Mouse (Mus musculus): ENCODE measurements around the gene Gm3233. TPM values are rescaled to one million over a fixed set of nuclear protein-coding genes. Genes with fewer than 3 reads are reported as not detected.
"Not testable (repeated sequence)": the region's sequence is repeated elsewhere in the genome, so short reads cannot be mapped to it uniquely, and the experiment has no call there.

Gene Gm3233
- not detected in 2 replicates for polyA plus RNA-seq (2012; rRNA removed)

- H3K27me3 ChIP-seq (ENCODE audit: control insufficient read depth, insufficient read depth, low read length); DNase-seq; H3K36me3 ChIP-seq (ENCODE audit: control insufficient read depth, insufficient read depth, low read length); H3K4me1 ChIP-seq (replicated peaks; ENCODE audit: control insufficient read depth, insufficient read depth, low read length); H3K27ac ChIP-seq (ENCODE audit: control insufficient read depth, insufficient read depth, low read length); H3K4me3 ChIP-seq (ENCODE audit: control insufficient read depth, insufficient read depth, low read length): not testable (repeated sequence)
- 86% methylated on average over 1 of the region's 1 CpGs for whole genome bisulfite sequencing
Measured at GRCm38 (mm10) chr10:77759582-77759981, at the start of gene Gm3233. TSS of gene Gm3233 (minus strand) at chr10:77759682.

- TF ChIP-seq POLR2A (IDR thresholded peaks at IDR 0.05; ENCODE audit: control insufficient read depth, extremely low read depth, insufficient read depth, low read length, poor library complexity) (no peak), CTCF (IDR thresholded peaks at IDR 0.05; ENCODE audit: borderline replicate concordance, control insufficient read depth, extremely low read depth, insufficient read depth, low read length, poor library complexity) (no peak)
- Histone ChIP-seq H3K4me3 (ENCODE audit: control insufficient read depth, insufficient read depth, low read length) (no peak overlapping the region), H3K27me3 (ENCODE audit: control insufficient read depth, insufficient read depth, low read length) (no peaks in the 10 kb centered on the region), H3K27ac (ENCODE audit: control insufficient read depth, insufficient read depth, low read length) (no peak overlapping the region), H3K36me3 (ENCODE audit: control insufficient read depth, insufficient read depth, low read length) (no peaks in the 10 kb centered on the region), H3K4me1 (replicated peaks; ENCODE audit: control insufficient read depth, insufficient read depth, low read length) (no peaks in the 10 kb centered on the region)
- WGBS = 74% methylated on average over 3 of the region's 3 CpGs
- DNase-seq = no peak
Measured at GRCm38 (mm10) chr10:77804095-77804494, 44.6 kb upstream of the Gm3233 start.

GRCm38 (mm10) chr10:77798921-77799508 is 39.5 kb upstream of the Gm3233 start, which contains the start of gene Gm19668:
TSS of gene Gm19668 (minus strand) at chr10:77799133.
- no peak for TF ChIP-seq CTCF (IDR thresholded peaks at IDR 0.05; ENCODE audit: borderline replicate concordance, control insufficient read depth, extremely low read depth, insufficient read depth, low read length, poor library complexity)
- no peak for TF ChIP-seq POLR2A (IDR thresholded peaks at IDR 0.05; ENCODE audit: control insufficient read depth, extremely low read depth, insufficient read depth, low read length, poor library complexity)
- WGBS = 85% methylated on average over 8 of the region's 8 CpGs
- no peak within 1 kb of the TSS for H3K4me3 ChIP-seq (ENCODE audit: control insufficient read depth, insufficient read depth, low read length)
- no peaks in the 10 kb centered on the region for H3K27me3 ChIP-seq (ENCODE audit: control insufficient read depth, insufficient read depth, low read length)
- DNase-seq = no peak
- H3K27ac ChIP-seq (ENCODE audit: control insufficient read depth, insufficient read depth, low read length) = no peak within 1 kb of the TSS
- no peaks in the 10 kb centered on the region for H3K4me1 ChIP-seq (replicated peaks; ENCODE audit: control insufficient read depth, insufficient read depth, low read length)
- no peaks in the 10 kb centered on the region for H3K36me3 ChIP-seq (ENCODE audit: control insufficient read depth, insufficient read depth, low read length)

- H3K36me3 ChIP-seq (ENCODE audit: control insufficient read depth, insufficient read depth, low read length); H3K4me3 ChIP-seq (ENCODE audit: control insufficient read depth, insufficient read depth, low read length); DNase-seq: not testable (repeated sequence)
Measured at GRCm38 (mm10) chr10:77798164-77798920, 38.9 kb upstream of the Gm3233 start.

GRCm38 (mm10) chr10:77797677-77798076 is 38.2 kb upstream of the Gm3233 start:
- Histone ChIP-seq H3K36me3 (ENCODE audit: control insufficient read depth, insufficient read depth, low read length) (no peaks in the 10 kb centered on the region), H3K4me3 (ENCODE audit: control insufficient read depth, insufficient read depth, low read length) (no peak overlapping the region), H3K27me3 (ENCODE audit: control insufficient read depth, insufficient read depth, low read length) (no peaks in the 10 kb centered on the region), H3K4me1 (replicated peaks; ENCODE audit: control insufficient read depth, insufficient read depth, low read length) (no peaks in the 10 kb centered on the region), H3K27ac (ENCODE audit: control insufficient read depth, insufficient read depth, low read length) (no peak overlapping the region)
- TF ChIP-seq CTCF (IDR thresholded peaks at IDR 0.05; ENCODE audit: borderline replicate concordance, control insufficient read depth, extremely low read depth, insufficient read depth, low read length, poor library complexity) (no peak), POLR2A (IDR thresholded peaks at IDR 0.05; ENCODE audit: control insufficient read depth, extremely low read depth, insufficient read depth, low read length, poor library complexity) (no peak)
- WGBS = 58% methylated on average over 3 of the region's 3 CpGs
- DNase-seq = no peak

More at GRCm38 (mm10) chr10:77798164-77798920, 38.9 kb upstream of the Gm3233 start:
- not testable (repeated sequence) for H3K4me1 ChIP-seq (replicated peaks; ENCODE audit: control insufficient read depth, insufficient read depth, low read length); H3K27me3 ChIP-seq (ENCODE audit: control insufficient read depth, insufficient read depth, low read length); H3K27ac ChIP-seq (ENCODE audit: control insufficient read depth, insufficient read depth, low read length)
- WGBS = 54% methylated on average over 3 of the region's 3 CpGs

- Histone ChIP-seq H3K27ac (ENCODE audit: control insufficient read depth, insufficient read depth, low read length) (no peak within 1 kb of the TSS), H3K4me3 (ENCODE audit: control insufficient read depth, insufficient read depth, low read length) (no peak within 1 kb of the TSS), H3K4me1 (replicated peaks; ENCODE audit: control insufficient read depth, insufficient read depth, low read length) (no peaks in the 10 kb centered on the region), H3K36me3 (ENCODE audit: control insufficient read depth, insufficient read depth, low read length) (no peaks in the 10 kb centered on the region), H3K27me3 (ENCODE audit: control insufficient read depth, insufficient read depth, low read length) (no peaks in the 10 kb centered on the region)
- DNase-seq = no peak
- no peak for TF ChIP-seq CTCF (IDR thresholded peaks at IDR 0.05; ENCODE audit: borderline replicate concordance, control insufficient read depth, extremely low read depth, insufficient read depth, low read length, poor library complexity)
- no peak for TF ChIP-seq POLR2A (IDR thresholded peaks at IDR 0.05; ENCODE audit: control insufficient read depth, extremely low read depth, insufficient read depth, low read length, poor library complexity)
- 56% methylated on average over 2 of the region's 2 CpGs for WGBS
Measured at GRCm38 (mm10) chr10:77794976-77795375, 35.5 kb upstream of the Gm3233 start, which contains the start of gene Gm9639. TSS of gene Gm9639 (minus strand) at chr10:77795076.

GRCm38 (mm10) chr10:77788621-77789020 is 29.1 kb upstream of the Gm3233 start:
- no peaks in the 10 kb centered on the region for H3K36me3 ChIP-seq (ENCODE audit: control insufficient read depth, insufficient read depth, low read length)
- 85% methylated on average over 2 of the region's 2 CpGs for WGBS

GRCm38 (mm10) chr10:77787876-77788275 is 28.4 kb upstream of the Gm3233 start, which contains the start of gene Gm7137:
TSS of gene Gm7137 (minus strand) at chr10:77788200.
- not testable (repeated sequence) for H3K36me3 ChIP-seq (ENCODE audit: control insufficient read depth, insufficient read depth, low read length); H3K27me3 ChIP-seq (ENCODE audit: control insufficient read depth, insufficient read depth, low read length); H3K4me1 ChIP-seq (replicated peaks; ENCODE audit: control insufficient read depth, insufficient read depth, low read length); DNase-seq; H3K27ac ChIP-seq (ENCODE audit: control insufficient read depth, insufficient read depth, low read length); H3K4me3 ChIP-seq (ENCODE audit: control insufficient read depth, insufficient read depth, low read length)
- WGBS = 92% methylated on average over 1 of the region's 1 CpGs

More at GRCm38 (mm10) chr10:77788621-77789020, 29.1 kb upstream of the Gm3233 start:
- Histone ChIP-seq H3K27ac (ENCODE audit: control insufficient read depth, insufficient read depth, low read length) (no peak overlapping the region), H3K27me3 (ENCODE audit: control insufficient read depth, insufficient read depth, low read length) (no peaks in the 10 kb centered on the region), H3K4me1 (replicated peaks; ENCODE audit: control insufficient read depth, insufficient read depth, low read length) (no peaks in the 10 kb centered on the region), H3K4me3 (ENCODE audit: control insufficient read depth, insufficient read depth, low read length) (no peak overlapping the region)
- no peak for DNase-seq
- no peak for TF ChIP-seq CTCF (IDR thresholded peaks at IDR 0.05; ENCODE audit: borderline replicate concordance, control insufficient read depth, extremely low read depth, insufficient read depth, low read length, poor library complexity)
- TF ChIP-seq POLR2A (IDR thresholded peaks at IDR 0.05; ENCODE audit: control insufficient read depth, extremely low read depth, insufficient read depth, low read length, poor library complexity) = no peak

- H3K4me1 ChIP-seq (replicated peaks; ENCODE audit: control insufficient read depth, insufficient read depth, low read length); H3K27me3 ChIP-seq (ENCODE audit: control insufficient read depth, insufficient read depth, low read length); H3K36me3 ChIP-seq (ENCODE audit: control insufficient read depth, insufficient read depth, low read length); H3K4me3 ChIP-seq (ENCODE audit: control insufficient read depth, insufficient read depth, low read length); H3K27ac ChIP-seq (ENCODE audit: control insufficient read depth, insufficient read depth, low read length); DNase-seq: not testable (repeated sequence)
- 90% methylated on average over 2 of the region's 3 CpGs for WGBS
Measured at GRCm38 (mm10) chr10:77783396-77783795, 23.9 kb upstream of the Gm3233 start.
